12 mouse cellular contexts compared by ENCODE assay signal in the genomic region with DNA sequence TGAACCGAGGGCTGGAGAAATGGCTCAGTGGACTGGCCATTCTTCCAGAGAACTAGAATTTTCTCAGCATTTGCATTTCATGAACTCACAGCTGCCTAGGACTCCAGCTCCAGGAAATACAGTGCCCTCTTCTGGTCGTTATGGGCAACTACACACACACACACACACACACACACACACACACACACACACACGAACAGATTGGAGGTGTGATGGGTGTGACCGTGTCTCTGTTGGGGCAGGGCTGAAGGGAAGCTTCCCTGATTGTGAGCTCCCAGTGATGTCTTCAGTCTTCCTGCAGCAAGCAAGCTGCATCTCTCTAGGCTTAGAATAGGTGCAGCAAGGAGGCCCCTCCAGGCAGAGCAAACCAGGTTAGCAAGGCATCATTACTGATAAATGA.
"Had no signal": no experiment of that assay in that cellular context is flagged by ENCODE, and none has a peak within 500 bp of the region (broad histone marks: within the 10 kb centered on the region; RNA-seq: fewer than 3 reads in every experiment).

No protein-coding gene starts in this region.

- H3K27ac ChIP-seq: kidney, postnatal 0 days; limb, embryonic 15.5 days; liver, embryonic 12.5 days; midbrain, embryonic 12.5 days had no signal

- ATAC-seq: liver, embryonic 12.5 days had no signal

- H3K4me1 ChIP-seq: limb, embryonic 15.5 days; liver, embryonic 12.5 days; midbrain, embryonic 12.5 days had no signal

- H3K36me3 ChIP-seq: limb, embryonic 15.5 days; liver, embryonic 12.5 days; midbrain, embryonic 12.5 days had no signal

- DNase-seq: kidney, adult 9 months; kidney, postnatal 36 days; layer of hippocampus, adult 9-11 months; layer of hippocampus, postnatal 36 days; lung, adult 2 months; right cerebral cortex, postnatal 14 days; thymus, adult 2 months; thymus, postnatal 25 days had no signal

- H3K9me3 ChIP-seq: limb, embryonic 15.5 days; midbrain, embryonic 12.5 days had no signal

- H3K4me3 ChIP-seq: limb, embryonic 15.5 days; liver, embryonic 12.5 days; midbrain, embryonic 12.5 days had no signal

- H3K27me3 ChIP-seq: limb, embryonic 15.5 days; liver, embryonic 12.5 days; midbrain, embryonic 12.5 days had no signal

- H3K9ac ChIP-seq: limb, embryonic 15.5 days; liver, embryonic 12.5 days; midbrain, embryonic 12.5 days had no signal

- H3K4me2 ChIP-seq: limb, embryonic 15.5 days; liver, embryonic 12.5 days; midbrain, embryonic 12.5 days had no signal
